Mouse (Mus musculus) heart, embryonic 15.5 days (tissue): Measurements from ENCODE around the gene Magix. TPM values are rescaled to one million over a fixed set of nuclear protein-coding genes. Genes with fewer than 3 reads are reported as not detected.

ENCODE experiments used
- ATAC-seq: fragments of 200-750 bp; cut with Nextera tagmentation; replicated peaks from 2 replicates; pipeline ENCODE4 v1.8.0; 2017; ENCODE audit warnings: low read depth, moderate TSS enrichment; ENCODE audit not compliant: insufficient number of reproducible peaks, insufficient read depth, low FRiP score
- H3K27ac ChIP-seq: fragments of 300-500 bp; sonication (generic); 2 replicates; pipeline ENCODE4 v1.5.1; 2015; ENCODE audit warnings: mild to moderate bottlenecking, inconsistent platforms
- H3K27me3 ChIP-seq: fragments of 300-500 bp; sonication (generic); 2 replicates; pipeline ENCODE4 v1.6.1; 2015; ENCODE audit warnings: inconsistent platforms
- H3K36me3 ChIP-seq: fragments of 300-500 bp; sonication (generic); 2 replicates; pipeline ENCODE4 v1.6.1; 2015; ENCODE audit warnings: mild to moderate bottlenecking, inconsistent platforms
- H3K4me1 ChIP-seq: fragments of 300-500 bp; sonication (generic); replicated peaks from 2 replicates; pipeline ENCODE4 v1.6.1; 2015; ENCODE audit warnings: inconsistent platforms
- H3K4me2 ChIP-seq: fragments of 300-500 bp; sonication (generic); 2 replicates; pipeline ENCODE4 v1.6.1; 2015; ENCODE audit warnings: inconsistent platforms, mild to moderate bottlenecking, moderate library complexity
- H3K4me3 ChIP-seq: fragments of 300-500 bp; sonication (generic); 2 replicates; pipeline ENCODE4 v1.5.1; 2015; ENCODE audit warnings: mild to moderate bottlenecking, inconsistent platforms
- H3K9ac ChIP-seq: fragments of 300-500 bp; sonication (generic); 2 replicates; pipeline ENCODE4 v1.6.1; 2015; ENCODE audit warnings: mild to moderate bottlenecking, inconsistent platforms
- H3K9me3 ChIP-seq: fragments of 300-500 bp; sonication (generic); replicated peaks from 2 replicates; pipeline ENCODE4 v1.6.1; 2016; ENCODE audit warnings: inconsistent platforms
- WGBS: fragments of 180-500 bp; shearing (Covaris S2); methylation state at CpG from one replicate; pipeline ENCODE4 v1.1.7; 2015; ENCODE audit warnings: mixed read lengths; 5-methylcytosine and 5-hydroxymethylcytosine counted together
- polyA plus RNA-seq: library from polyadenylated mRNA; unstranded; fragments of >200 nt; fragmentation: Nextera tagmentation; extraction: Ambion mirVana; gene quantifications from 2 replicates; pipeline ENCODE4 v1.2.1, GENCODE M21; 2015

The Magix gene
- polyA plus RNA-seq, 1 experiment from 2014 or later, result 0.69 TPM

GRCm38 (mm10) chrX:7658031-7658784, 22.8 kb downstream of the Magix start:
- WGBS, result 16% methylated on average over 15 of the region's 15 CpGs
- Histone ChIP-seq H3K36me3 (no peaks in the 10 kb centered on the region), H3K9me3 (no peaks in the 10 kb centered on the region), H3K4me3 (peak overlapping the region; percentile 63), H3K27me3 (no peaks in the 10 kb centered on the region), H3K9ac (0 out of 2 replicates have a peak overlapping the region, but pooled peaks have one; percentile 17), H3K27ac (peak overlapping the region; percentile 82), H3K4me2 (peak overlapping the region; percentile 71), H3K4me1 (peaks cover 27% of the 10 kb centered on the region)
- ATAC-seq, result peak; percentile 38

- Histone ChIP-seq H3K9ac (peak within 1 kb of the TSS; percentile 59), H3K4me2 (peak within 1 kb of the TSS; percentile 71), H3K36me3 (no peaks in the 10 kb centered on the region), H3K27me3 (no peaks in the 10 kb centered on the region), H3K27ac (peak within 1 kb of the TSS; percentile 82), H3K9me3 (no peaks in the 10 kb centered on the region), H3K4me1 (peaks cover 27% of the 10 kb centered on the region), H3K4me3 (peak within 1 kb of the TSS; percentile 63)
- WGBS, result 16% methylated on average over 26 of the region's 26 CpGs
- ATAC-seq, result peak; percentile 76
Observed at GRCm38 (mm10) chrX:7657221-7657639, 23.8 kb downstream of the Magix start, which contains the start of gene Prickle3. Gene Prickle3, plus strand, starts transcription at chrX:7657260.

DNA sequence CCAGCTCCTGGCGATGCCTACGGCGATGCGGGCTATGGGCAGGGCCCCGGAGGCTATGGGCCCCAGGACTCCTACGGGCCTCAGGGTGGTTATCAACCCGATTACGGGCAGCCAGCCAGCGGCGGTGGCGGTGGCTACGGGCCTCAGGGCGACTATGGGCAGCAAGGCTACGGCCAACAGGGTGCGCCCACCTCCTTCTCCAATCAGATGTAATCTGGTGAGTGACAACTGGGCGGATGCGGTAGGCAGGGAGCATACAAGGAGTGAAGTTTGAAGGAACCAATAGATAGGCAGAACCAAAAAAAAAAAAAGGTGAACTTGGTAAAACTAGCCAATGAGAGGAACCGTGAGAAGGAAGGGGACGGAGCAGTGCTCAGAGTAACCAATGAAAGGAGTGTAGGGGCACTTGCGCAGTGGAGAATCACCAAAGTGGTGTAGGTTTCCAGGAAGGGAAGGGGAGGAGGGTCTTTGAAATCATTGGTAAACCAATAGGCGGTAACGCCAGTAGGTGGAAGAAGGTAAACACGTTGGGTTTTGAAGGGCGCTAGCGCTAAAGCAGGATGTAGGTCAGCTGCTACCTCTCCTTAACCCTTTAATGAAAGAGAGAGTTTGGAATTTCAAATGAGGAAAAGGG, 32.3 kb downstream of the Magix start:
- Histone ChIP-seq H3K4me3 (peak overlapping the region; percentile 61), H3K9ac (peak overlapping the region; percentile 72), H3K4me2 (peak overlapping the region; percentile 73), H3K36me3 (no peaks in the 10 kb centered on the region), H3K27ac (peak overlapping the region; percentile 87), H3K4me1 (no peaks in the 10 kb centered on the region), H3K9me3 (no peaks in the 10 kb centered on the region), H3K27me3 (no peaks in the 10 kb centered on the region)
- peak; percentile 96 for ATAC-seq
- 14% methylated on average over 25 of the region's 25 CpGs for WGBS

DNA sequence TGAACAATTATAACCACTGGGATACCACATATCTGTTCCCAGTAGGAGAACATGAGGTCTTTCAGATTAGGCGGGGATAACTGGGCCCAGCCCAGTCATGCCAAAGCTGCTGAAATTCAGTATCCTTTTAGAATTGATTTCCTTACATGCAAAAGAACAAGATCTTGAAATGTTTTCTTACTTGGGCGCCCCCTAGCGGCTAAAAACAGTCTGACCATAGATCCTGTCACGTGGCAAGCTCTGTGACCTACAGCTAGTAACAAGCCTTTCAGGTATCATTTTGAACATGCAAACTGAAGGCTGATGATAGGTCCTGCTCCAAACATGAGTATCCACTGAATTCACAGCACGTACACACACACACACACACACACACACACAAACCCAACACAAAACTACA, 35.7 kb downstream of the Magix start:
- H3K4me2 ChIP-seq, result no peak overlapping the region
- no peaks in the 10 kb centered on the region for H3K36me3 ChIP-seq
- 11% methylated on average over 5 of the region's 5 CpGs for WGBS
- H3K4me3 ChIP-seq, result no peak overlapping the region
- H3K4me1 ChIP-seq, result no peaks in the 10 kb centered on the region
- no peak for ATAC-seq
- H3K9me3 ChIP-seq, result no peaks in the 10 kb centered on the region
- peaks cover 6% of the 10 kb centered on the region; the same call in 1 of the 2 replicates for H3K27me3 ChIP-seq
- H3K27ac ChIP-seq, result no peak overlapping the region
- H3K9ac ChIP-seq, result no peak overlapping the region

- Histone ChIP-seq H3K9ac (no peak overlapping the region), H3K4me2 (no peak overlapping the region), H3K4me1 (no peaks in the 10 kb centered on the region), H3K4me3 (no peak overlapping the region), H3K36me3 (no peaks in the 10 kb centered on the region), H3K9me3 (no peaks in the 10 kb centered on the region), H3K27me3 (peaks cover 6% of the 10 kb centered on the region; the same call in 1 of the 2 replicates), H3K27ac (no peak overlapping the region)
- WGBS, result 29% methylated on average over 12 of the region's 12 CpGs
- no peak for ATAC-seq
Observed at GRCm38 (mm10) chrX:7640785-7641184, 40.3 kb downstream of the Magix start.

- Histone ChIP-seq H3K4me2 (no peak overlapping the region), H3K4me1 (no peaks in the 10 kb centered on the region), H3K4me3 (no peak overlapping the region), H3K9me3 (no peaks in the 10 kb centered on the region), H3K27ac (no peak overlapping the region), H3K9ac (no peak overlapping the region), H3K36me3 (no peaks in the 10 kb centered on the region), H3K27me3 (peaks cover 6% of the 10 kb centered on the region; the same call in 1 of the 2 replicates)
- ATAC-seq, result no peak
- 22% methylated on average over 13 of the region's 13 CpGs for WGBS
Observed at GRCm38 (mm10) chrX:7639536-7640325, 41.3 kb downstream of the Magix start.

DNA sequence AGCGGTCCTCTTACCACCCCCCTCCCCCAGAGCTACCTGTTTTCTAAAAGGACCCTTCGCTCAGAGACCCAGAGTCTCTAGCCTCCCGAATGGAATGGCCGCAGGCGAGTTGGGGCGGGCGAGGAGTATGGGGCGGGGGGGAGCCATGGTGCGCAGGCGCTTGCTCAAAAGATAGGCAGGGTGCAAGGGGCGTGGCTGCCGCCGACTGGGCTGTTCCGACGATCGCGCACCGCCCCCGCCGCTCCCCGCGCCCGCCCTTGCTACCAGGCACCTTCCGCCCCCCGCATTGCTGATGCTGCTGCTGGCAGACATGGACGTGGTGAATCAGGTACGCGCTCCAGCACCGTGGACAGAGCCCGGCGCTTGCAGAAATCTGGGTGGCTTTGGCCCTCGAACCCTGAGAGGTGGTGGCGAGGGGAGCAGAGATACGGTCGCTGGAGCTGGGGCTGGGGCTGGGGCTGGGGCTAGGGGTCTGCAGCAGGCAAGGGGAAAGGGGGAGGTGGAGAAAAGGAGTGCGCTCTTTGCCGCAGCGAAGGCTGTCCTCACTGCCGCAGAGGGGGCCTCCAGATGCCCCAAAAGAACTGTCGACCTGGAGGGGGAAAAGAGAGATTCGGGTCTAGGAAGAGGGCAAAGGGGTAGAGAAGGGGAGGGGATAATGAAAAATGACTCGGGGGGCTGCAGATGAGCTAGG, 42.5 kb downstream of the Magix start, which contains the start of gene Syp:
TSS of gene Syp (plus strand) at position 71 of the 691 bp plus-strand sequence.
- H3K9ac ChIP-seq, result no peak within 1 kb of the TSS

GRCm38 (mm10) chrX:7635101-7635500, 46.0 kb downstream of the Magix start:
- Histone ChIP-seq H3K4me1 (no peaks in the 10 kb centered on the region), H3K9ac (no peak overlapping the region), H3K4me3 (no peak overlapping the region), H3K9me3 (no peaks in the 10 kb centered on the region), H3K4me2 (no peak overlapping the region), H3K36me3 (no peaks in the 10 kb centered on the region), H3K27me3 (no peaks in the 10 kb centered on the region), H3K27ac (no peak overlapping the region)
- WGBS, result 36% methylated on average over 3 of the region's 3 CpGs
- ATAC-seq, result no peak

More for the DNA sequence above, 42.5 kb downstream of the Magix start, which contains the start of gene Syp:
- 10% methylated on average over 38 of the region's 42 CpGs for WGBS
- Histone ChIP-seq H3K27ac (no peak within 1 kb of the TSS), H3K4me1 (no peaks in the 10 kb centered on the region), H3K4me3 (peak within 1 kb of the TSS; percentile 33), H3K4me2 (peak within 1 kb of the TSS; percentile 53), H3K9me3 (no peaks in the 10 kb centered on the region), H3K36me3 (no peaks in the 10 kb centered on the region), H3K27me3 (peaks cover 6% of the 10 kb centered on the region; the same call in 1 of the 2 replicates)
- peak; percentile 64; the same call in 1 of the 2 replicates for ATAC-seq

DNA sequence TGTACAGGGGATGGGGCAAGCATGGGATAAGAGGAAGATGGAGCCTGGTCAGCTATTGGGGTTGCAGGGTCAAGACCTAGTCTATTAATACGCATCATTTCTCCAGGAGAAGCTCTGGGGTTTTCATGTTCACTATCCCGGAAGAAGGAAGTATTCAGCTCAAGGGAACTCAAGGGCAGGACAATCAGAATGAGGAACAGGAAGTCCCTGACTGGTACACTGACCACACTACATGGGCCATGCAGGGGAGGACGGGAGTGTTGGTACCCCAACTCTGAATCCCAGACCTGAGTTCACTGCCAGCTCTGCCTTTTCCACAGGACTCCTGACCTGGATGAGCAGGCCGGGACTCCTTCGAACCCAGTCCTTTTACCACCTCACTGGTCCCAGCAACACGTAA, 48.5 kb downstream of the Magix start:
- ATAC-seq, result no peak
- Histone ChIP-seq H3K9ac (no peak overlapping the region), H3K36me3 (no peaks in the 10 kb centered on the region), H3K27ac (no peak overlapping the region), H3K4me2 (no peak overlapping the region), H3K4me3 (no peak overlapping the region), H3K9me3 (no peaks in the 10 kb centered on the region), H3K4me1 (no peaks in the 10 kb centered on the region), H3K27me3 (no peaks in the 10 kb centered on the region)
- WGBS, result 79% methylated on average over 6 of the region's 6 CpGs
